Mouse (Mus musculus) stomach, embryonic 14.5 days (tissue): ENCODE results near the gene Rasgef1b. TPM values are rescaled to one million over a fixed set of nuclear protein-coding genes. Genes with fewer than 3 reads are reported as not detected.

Experiments
- ATAC-seq: fragments of 200-750 bp; cut with Nextera tagmentation; 2 replicates; pipeline ENCODE4 v1.8.0; 2017; ENCODE audit warnings: low read depth, moderate TSS enrichment; ENCODE audit not compliant: insufficient number of reproducible peaks, insufficient read depth, low FRiP score
- H3K27ac ChIP-seq: fragments of 300-500 bp; sonication (generic); 2 replicates; pipeline ENCODE4 v1.5.1; 2014; ENCODE audit warnings: mild to moderate bottlenecking, low read length, moderate library complexity, mixed read lengths
- H3K27me3 ChIP-seq: fragments of 300-500 bp; sonication (generic); 2 replicates; pipeline ENCODE4 v1.6.1; 2014; ENCODE audit warnings: low read length, control low read depth, mixed read lengths; ENCODE audit not compliant: control insufficient read depth, insufficient read depth
- H3K36me3 ChIP-seq: fragments of 300-500 bp; sonication (generic); 2 replicates; pipeline ENCODE4 v1.6.1; 2014; ENCODE audit warnings: mild to moderate bottlenecking, control low read depth, low read length, moderate library complexity, mixed read lengths; ENCODE audit not compliant: control insufficient read depth, insufficient read depth
- H3K4me1 ChIP-seq: fragments of 300-500 bp; sonication (generic); 2 replicates; pipeline ENCODE4 v1.6.1; 2014; ENCODE audit warnings: low read length, control low read depth, mixed read lengths; ENCODE audit not compliant: control insufficient read depth, insufficient read depth
- H3K4me2 ChIP-seq: fragments of 300-500 bp; sonication (generic); replicated peaks from 2 replicates; pipeline ENCODE4 v1.6.1; 2014; ENCODE audit warnings: low read depth, low read length, control low read depth
- H3K4me3 ChIP-seq: fragments of 300-500 bp; sonication (generic); 2 replicates; pipeline ENCODE4 v1.5.1; 2014; ENCODE audit warnings: low read depth, low read length, control low read depth
- H3K9ac ChIP-seq: fragments of 300-500 bp; sonication (generic); replicated peaks from 2 replicates; pipeline ENCODE4 v1.6.1; 2014; ENCODE audit warnings: low read depth, mild to moderate bottlenecking, control low read depth, low read length, moderate library complexity, mixed read lengths
- H3K9me3 ChIP-seq: fragments of 300-500 bp; sonication (generic); 2 replicates; pipeline ENCODE4 v1.6.1; 2016; ENCODE audit warnings: low read depth, low read length, control low read depth; ENCODE audit not compliant: control insufficient read depth
- WGBS: fragments of 180-500 bp; shearing (Covaris S2); extraction: QIAGEN DNeasy Blood & Tissue Kit; methylation state at CpG from one replicate; pipeline ENCODE4 v1.1.7; 2014; 5-methylcytosine and 5-hydroxymethylcytosine counted together
- polyA plus RNA-seq: library from polyadenylated mRNA; unstranded; fragments of >200 nt; fragmentation: Nextera tagmentation; extraction: Ambion mirVana; gene quantifications from 2 replicates; pipeline ENCODE4 v1.2.1, GENCODE M21; 2014

Gene Rasgef1b
- polyA plus RNA-seq, 1 experiment from 2014 or later, result 13.9 TPM

DNA sequence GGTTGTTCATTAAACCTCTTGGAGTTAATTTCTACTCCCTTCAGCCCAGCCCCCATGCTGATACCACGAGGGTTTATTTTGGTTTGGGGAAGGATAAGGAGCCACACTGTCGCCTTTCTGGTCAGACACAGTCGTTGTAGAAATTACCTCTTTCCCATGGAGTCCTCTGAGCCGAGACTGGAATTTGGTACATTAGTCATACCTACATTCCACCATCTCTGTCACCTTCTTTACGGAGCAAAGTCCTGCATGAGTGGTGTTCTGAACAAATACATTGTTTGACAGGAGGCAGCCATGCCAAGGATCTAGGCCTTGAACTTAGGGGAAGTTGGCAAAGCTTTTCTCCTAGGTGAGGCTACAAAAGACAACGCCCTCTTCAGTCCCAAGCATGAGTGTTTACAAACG is 202.1 kb downstream of the Rasgef1b start:
- peaks cover 7% of the 10 kb centered on the region; the same call in 1 of the 2 replicates for H3K4me1 ChIP-seq
- no peak overlapping the region for H3K4me3 ChIP-seq
- no peaks in the 10 kb centered on the region for H3K9me3 ChIP-seq
- no peaks in the 10 kb centered on the region for H3K36me3 ChIP-seq
- 59% methylated on average over 7 of the region's 7 CpGs for WGBS
- H3K9ac ChIP-seq, result no peak overlapping the region
- H3K4me2 ChIP-seq, result no peak overlapping the region
- H3K27me3 ChIP-seq, result no peaks in the 10 kb centered on the region
- no peak overlapping the region for H3K27ac ChIP-seq
- ATAC-seq, result no peak

DNA sequence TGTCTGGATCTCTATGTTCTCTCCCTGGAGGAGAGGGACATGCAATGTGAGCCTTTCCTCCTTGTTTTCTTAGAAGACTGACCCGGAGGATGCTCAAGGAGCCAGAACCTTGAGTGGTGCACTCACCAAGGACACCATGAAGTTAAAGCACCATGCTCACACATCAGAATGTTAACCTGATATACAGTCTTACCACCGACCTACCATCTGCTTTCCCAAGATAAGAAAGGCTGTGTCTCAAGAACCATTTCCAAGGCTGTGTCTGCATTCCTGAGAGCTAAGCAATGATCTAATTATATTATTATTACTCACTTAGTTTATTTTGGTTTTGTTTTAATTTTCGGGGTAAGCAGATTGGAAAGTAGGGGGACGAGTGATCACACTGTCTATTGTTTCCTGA is 203.2 kb downstream of the Rasgef1b start:
- Histone ChIP-seq H3K4me1 (peaks cover 11% of the 10 kb centered on the region; the same call in 1 of the 2 replicates), H3K9ac (no peak overlapping the region), H3K9me3 (no peaks in the 10 kb centered on the region), H3K36me3 (no peaks in the 10 kb centered on the region), H3K4me2 (no peak overlapping the region), H3K4me3 (no peak overlapping the region), H3K27ac (no peak overlapping the region), H3K27me3 (no peaks in the 10 kb centered on the region)
- no peak for ATAC-seq
- WGBS, result 78% methylated on average over 4 of the region's 4 CpGs

DNA sequence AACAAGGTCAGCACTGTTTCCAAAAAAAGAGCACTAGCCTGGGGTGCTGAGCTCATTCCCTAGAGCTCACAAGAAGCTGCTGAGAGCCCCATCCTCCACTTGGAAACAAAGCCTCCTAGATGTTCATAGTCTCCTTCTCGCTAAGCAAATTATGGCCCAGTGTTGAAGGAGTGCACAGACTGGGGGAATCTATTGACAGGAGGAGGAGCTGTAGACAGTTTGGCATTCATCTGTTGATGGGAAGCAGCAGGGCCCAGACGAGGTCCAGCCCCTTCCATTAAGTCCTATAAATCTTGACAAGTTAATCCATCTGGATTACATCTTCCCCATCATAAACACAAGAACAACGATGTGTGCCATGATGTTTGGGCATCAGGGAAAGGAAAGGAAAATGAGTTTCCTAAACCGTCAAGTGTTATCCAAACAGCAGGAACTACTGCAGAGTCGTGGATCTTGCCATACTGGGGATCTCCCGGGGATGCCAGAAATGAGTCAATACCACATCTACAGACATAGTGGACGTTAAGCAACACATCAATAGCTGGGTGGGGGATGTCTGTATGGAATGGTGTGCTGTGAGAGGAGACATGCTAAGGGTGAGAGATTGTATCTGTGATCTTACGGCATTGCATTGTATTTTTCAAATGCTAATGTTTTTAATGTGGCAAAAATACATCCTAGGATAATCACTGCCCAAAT is 206.1 kb downstream of the Rasgef1b start:
- Histone ChIP-seq H3K4me3 (no peak overlapping the region), H3K4me1 (peaks cover 11% of the 10 kb centered on the region; the same call in 1 of the 2 replicates), H3K4me2 (no peak overlapping the region), H3K27ac (peak overlapping the region; percentile 44; the same call in 1 of the 2 replicates), H3K9ac (no peak overlapping the region), H3K36me3 (no peaks in the 10 kb centered on the region), H3K27me3 (no peaks in the 10 kb centered on the region), H3K9me3 (no peaks in the 10 kb centered on the region)
- WGBS, result 18% methylated on average over 8 of the region's 8 CpGs
- ATAC-seq, result peak; percentile 72; the same call in 1 of the 2 replicates

DNA sequence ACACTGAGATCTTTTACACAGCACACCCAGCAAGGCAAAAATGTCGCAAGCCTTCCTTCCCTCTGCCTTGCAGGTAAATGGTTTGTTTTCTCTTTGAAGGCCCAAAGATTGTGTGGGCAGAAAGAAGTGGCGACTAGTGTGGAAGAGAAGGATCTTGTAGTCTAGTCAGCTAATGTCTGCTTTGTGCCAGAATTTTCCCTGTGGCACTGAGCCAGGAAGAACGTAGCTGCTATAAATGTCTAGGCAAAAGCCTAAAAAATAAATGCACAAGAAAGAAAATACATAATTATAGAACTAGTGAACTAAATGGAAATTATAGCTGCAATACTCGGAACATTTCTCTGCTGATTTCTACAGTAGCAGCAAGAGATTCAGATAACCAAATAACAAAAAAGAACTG is 207.5 kb downstream of the Rasgef1b start:
- H3K27ac ChIP-seq, result no peak overlapping the region
- ATAC-seq, result no peak
- no peak overlapping the region for H3K4me3 ChIP-seq
- no peaks in the 10 kb centered on the region for H3K36me3 ChIP-seq
- WGBS, result 50% methylated on average over 4 of the region's 4 CpGs
- H3K27me3 ChIP-seq, result no peaks in the 10 kb centered on the region
- no peak overlapping the region for H3K4me2 ChIP-seq
- H3K4me1 ChIP-seq, result peaks cover 11% of the 10 kb centered on the region; the same call in 1 of the 2 replicates
- no peaks in the 10 kb centered on the region for H3K9me3 ChIP-seq
- H3K9ac ChIP-seq, result no peak overlapping the region

DNA sequence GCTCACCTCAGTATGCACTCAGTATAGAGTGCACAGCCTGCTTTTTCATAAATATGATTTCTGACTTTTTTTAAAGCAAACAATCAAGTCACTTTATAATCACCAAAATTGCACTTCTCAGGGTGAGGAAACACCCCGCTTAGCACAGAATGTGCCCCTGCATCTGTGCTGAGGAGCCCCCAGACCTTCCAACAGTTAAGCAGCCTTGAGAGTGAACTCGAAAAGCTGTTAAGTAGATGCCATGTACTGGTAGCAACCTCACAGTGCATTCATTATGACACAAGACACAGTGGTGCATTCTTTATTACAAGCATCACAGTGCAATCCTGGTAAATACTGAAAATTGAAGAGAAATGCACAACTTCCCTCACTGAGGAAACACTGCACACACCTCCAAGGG is 209.3 kb downstream of the Rasgef1b start:
- no peak for ATAC-seq
- Histone ChIP-seq H3K4me2 (no peak overlapping the region), H3K4me3 (no peak overlapping the region), H3K27ac (no peak overlapping the region), H3K36me3 (no peaks in the 10 kb centered on the region), H3K9ac (no peak overlapping the region), H3K27me3 (no peaks in the 10 kb centered on the region), H3K4me1 (peaks cover 11% of the 10 kb centered on the region; the same call in 1 of the 2 replicates), H3K9me3 (no peaks in the 10 kb centered on the region)
- WGBS, result 79% methylated on average over 2 of the region's 2 CpGs

DNA sequence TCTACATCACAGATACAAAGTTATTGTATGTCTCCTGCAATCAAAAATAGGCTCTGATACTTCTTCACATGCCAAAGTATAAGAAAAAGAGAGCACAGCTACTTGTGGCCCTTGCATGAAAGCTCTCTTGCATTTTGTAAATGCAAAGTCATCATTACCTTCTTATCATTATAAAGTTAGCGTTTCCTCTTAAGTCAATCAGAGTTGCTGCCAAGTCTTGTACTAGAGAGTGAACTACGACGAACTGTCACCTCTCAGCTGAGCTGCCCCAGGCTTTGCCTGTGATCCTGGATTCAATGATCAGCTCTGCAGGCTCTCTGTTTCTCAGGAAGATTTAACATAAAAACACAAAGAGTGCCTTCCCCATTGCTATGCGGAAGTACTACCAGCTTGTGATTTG is 209.8 kb downstream of the Rasgef1b start:
- no peak overlapping the region for H3K4me2 ChIP-seq
- 67% methylated on average over 4 of the region's 4 CpGs for WGBS
- no peak overlapping the region for H3K9ac ChIP-seq
- peaks cover 11% of the 10 kb centered on the region; the same call in 1 of the 2 replicates for H3K4me1 ChIP-seq
- H3K4me3 ChIP-seq, result no peak overlapping the region
- no peaks in the 10 kb centered on the region for H3K36me3 ChIP-seq
- ATAC-seq, result no peak
- no peaks in the 10 kb centered on the region for H3K9me3 ChIP-seq
- H3K27me3 ChIP-seq, result no peaks in the 10 kb centered on the region
- H3K27ac ChIP-seq, result no peak overlapping the region

DNA sequence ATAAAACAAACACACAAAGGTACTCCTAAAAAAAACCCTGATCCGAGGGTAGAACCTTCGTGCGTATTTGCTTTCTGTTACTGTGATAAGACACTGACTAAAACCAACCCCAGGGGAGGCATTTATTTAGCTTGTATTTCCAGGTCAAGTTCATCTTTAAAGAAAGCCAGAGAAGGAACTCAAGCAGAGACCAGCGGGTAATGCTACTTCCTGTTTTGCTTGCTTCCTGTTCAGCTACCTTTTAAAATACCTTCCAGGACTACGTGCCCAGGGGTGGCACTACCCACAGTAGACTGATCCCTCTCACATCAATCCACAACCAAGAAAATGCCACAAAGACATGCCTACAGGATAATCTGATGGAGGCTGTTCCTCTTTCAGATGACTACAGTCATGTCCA is 212.7 kb downstream of the Rasgef1b start:
- H3K36me3 ChIP-seq, result no peaks in the 10 kb centered on the region
- WGBS, result 74% methylated on average over 5 of the region's 5 CpGs

DNA sequence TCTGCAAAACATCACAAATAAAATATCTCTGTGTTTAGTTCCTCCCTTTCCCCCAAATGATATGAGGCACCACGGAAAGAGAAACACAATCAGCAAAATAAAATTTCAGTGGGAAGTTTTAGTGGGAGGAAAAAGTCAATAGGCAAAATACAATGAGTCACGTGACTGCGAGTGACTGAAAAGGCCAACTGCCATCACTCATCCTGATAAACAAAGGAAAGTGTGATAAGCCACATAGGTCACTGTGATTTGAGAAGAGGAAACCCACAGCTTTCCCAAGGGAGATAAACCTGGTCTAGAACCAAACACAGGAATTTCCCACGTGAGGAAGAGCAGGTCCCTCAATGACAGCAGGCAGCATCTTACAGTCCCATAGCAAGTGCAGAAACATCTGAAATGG is 213.1 kb downstream of the Rasgef1b start:
- no peak for ATAC-seq
- H3K4me3 ChIP-seq, result no peak overlapping the region
- no peak overlapping the region for H3K4me2 ChIP-seq
- no peaks in the 10 kb centered on the region for H3K27me3 ChIP-seq
- no peaks in the 10 kb centered on the region for H3K9me3 ChIP-seq
- H3K36me3 ChIP-seq, result no peaks in the 10 kb centered on the region
- no peak overlapping the region for H3K9ac ChIP-seq
- 46% methylated on average over 4 of the region's 4 CpGs for WGBS
- H3K27ac ChIP-seq, result no peak overlapping the region
- H3K4me1 ChIP-seq, result no peaks in the 10 kb centered on the region

More for the DNA sequence above, 212.7 kb downstream of the Rasgef1b start:
- Histone ChIP-seq H3K27me3 (no peaks in the 10 kb centered on the region), H3K27ac (no peak overlapping the region), H3K9ac (no peak overlapping the region), H3K4me2 (no peak overlapping the region), H3K4me3 (no peak overlapping the region), H3K9me3 (no peaks in the 10 kb centered on the region), H3K4me1 (peaks cover 2% of the 10 kb centered on the region; the same call in 1 of the 2 replicates)
- ATAC-seq, result no peak
